Mouse (Mus musculus): ENCODE measurements around the gene Srgap3. TPM values are rescaled to one million over a fixed set of nuclear protein-coding genes. Genes with fewer than 3 reads are reported as not detected.

The Srgap3 gene
- total RNA-seq, 2 experiments from 2014 or later: 17.1 to 26.3 TPM

DNA sequence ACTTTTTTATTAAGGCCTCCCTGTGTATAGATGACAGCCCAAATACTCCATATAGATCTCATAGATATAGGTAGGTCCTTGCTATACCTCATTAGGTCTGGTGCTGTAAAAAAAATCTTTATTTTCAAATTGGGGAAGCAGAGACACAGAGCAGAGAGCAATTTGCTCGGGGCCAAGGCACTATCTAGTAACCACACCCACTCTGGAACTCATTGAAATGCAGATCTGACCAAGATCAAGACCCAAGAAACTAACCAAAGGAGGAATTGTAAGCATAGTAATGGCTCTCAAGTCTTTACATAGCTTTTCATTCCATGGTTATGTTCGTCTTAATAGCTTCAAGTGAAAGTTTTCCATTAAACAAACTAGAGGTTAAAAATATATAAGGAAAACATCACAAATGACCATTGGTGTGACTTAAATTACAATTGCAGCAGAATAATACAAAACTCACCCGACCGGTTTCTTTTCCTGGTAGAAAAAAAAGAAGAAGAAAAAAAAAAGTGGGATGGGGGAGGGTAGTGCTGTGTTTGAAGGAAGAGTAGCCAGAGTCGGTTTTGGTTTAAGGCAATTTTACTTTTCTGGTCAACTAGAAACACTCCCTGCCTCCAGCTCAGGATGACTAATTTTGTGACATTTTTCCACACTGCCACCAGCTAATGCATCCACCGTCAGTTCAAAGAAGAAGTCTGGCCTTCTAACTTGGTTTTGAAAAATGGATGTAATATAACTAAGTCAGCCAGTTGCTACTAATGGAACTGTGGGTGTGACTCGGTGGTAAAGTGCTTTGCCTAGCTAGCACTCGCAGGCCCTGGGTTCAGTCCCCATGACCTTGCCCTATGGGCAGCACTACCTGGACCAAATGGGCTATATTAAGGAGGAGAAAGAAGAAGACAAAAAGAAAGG is 3.4 kb upstream of the Srgap3 start:
- peak; percentile 17 to 19 for DNase-seq

- DNase-seq: no peak
These were observed 2.2 kb upstream of the Srgap3 start for GRCm38 (mm10) chr6:112949220-112949619.

DNA sequence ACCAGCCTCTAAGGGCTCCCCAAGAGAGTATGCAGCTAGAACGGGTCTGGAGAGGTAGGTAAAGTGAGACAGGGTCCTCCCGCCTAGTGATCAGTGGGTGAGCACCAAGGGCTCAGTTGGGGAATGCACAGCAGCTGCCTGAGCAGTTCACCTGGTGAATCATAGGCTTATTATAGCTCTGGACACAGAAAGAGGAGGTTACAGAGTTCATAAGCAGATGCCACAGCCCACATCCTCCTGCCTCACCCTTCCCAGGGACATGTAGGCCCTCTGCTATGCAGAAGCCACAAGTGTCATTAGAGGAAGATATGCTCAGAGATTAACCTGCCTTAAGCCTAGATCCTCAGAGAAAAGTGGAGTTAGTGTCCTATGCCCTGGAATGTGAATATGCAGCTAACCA is 1.4 kb upstream of the Srgap3 start:
- no peak for DNase-seq

DNA sequence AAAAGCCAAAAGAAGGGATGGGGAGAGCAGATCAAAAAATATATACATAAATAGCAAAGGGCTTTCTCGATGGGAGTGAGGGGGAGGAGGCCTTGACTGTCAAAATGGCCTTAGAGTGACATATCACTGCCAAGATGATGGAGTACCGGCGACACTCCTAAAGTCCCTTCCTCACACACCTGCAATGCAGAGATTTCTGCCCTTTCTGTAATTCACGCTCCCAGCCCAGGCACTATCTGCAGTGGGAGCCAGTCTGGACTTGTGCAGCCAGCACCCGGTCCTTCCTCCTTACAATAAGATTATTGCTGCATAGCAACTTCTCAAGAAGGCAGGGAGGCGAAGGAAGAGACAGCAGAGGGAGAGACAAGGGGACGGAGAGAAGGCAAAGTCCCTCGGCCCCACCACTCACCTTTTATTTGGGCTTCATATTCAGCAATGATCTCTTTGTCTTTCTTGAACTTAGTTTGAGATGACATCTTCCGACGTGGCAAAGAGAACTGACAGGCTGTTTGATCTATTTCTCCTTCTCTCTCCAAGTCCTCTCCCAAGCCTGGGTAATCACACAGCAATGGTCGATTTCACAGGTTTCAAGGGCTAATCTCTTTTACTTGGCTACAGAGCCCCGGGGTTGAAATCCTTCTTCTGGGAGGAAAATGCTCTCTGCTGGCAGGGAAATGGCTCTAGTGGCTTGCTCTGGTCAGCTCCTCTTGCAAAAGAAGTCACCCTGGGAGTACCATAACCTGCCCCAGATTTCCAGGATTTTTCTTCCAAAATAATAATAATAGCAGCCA is 850 bp downstream of the Srgap3 start:
- peak; percentile 25 to 55 for DNase-seq

GRCm38 (mm10) chr6:112945181-112945751 is 1.8 kb downstream of the Srgap3 start:
- DNase-seq: no peak

GRCm38 (mm10) chr6:112943596-112944245 is 3.3 kb downstream of the Srgap3 start:
- peak; percentile 51 for DNase-seq

DNA sequence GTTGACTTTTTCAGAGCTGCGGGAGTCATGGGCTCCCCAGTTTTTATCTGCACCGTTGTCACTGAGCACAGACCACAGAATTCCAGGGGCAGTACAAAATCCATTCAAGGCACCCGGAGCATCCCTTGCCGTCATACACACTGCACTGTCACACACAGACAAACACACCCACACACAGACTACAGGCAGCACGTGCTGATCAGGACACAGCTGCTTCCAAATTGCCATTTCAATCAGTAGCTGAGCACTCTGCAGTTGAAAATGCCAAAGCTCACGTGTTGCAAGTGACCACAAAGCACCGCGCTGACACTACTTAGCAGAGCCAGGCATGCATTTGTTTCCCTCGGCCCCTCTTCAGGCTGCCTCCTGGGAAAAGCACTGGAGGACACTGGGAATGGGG is 7.8 kb downstream of the Srgap3 start:
- no peak for DNase-seq

GRCm38 (mm10) chr6:112937791-112938190 is 9.3 kb downstream of the Srgap3 start:
- DNase-seq: no peak

- DNase-seq: no peak
These were observed 12.6 kb downstream of the Srgap3 start for GRCm38 (mm10) chr6:112934501-112934900.

DNA sequence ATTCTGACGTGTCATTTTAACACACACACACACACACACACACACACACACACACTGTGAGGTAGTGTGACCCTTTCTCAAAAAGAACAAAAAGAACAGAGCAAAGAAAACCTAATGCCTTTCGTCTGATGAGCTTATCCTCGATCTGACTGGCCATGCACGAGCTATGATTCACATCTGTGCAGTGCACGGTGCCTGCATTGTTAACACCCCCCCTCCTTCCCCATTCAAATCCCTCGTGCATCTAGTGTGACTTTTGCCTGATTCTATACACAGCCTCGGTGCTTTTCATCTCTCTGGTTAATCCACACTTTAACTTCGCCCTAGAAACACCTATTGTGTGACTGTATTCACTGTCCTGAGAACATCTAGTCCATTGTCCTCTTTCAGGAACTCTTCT is 14.5 kb downstream of the Srgap3 start:
- no peak for DNase-seq

DNA sequence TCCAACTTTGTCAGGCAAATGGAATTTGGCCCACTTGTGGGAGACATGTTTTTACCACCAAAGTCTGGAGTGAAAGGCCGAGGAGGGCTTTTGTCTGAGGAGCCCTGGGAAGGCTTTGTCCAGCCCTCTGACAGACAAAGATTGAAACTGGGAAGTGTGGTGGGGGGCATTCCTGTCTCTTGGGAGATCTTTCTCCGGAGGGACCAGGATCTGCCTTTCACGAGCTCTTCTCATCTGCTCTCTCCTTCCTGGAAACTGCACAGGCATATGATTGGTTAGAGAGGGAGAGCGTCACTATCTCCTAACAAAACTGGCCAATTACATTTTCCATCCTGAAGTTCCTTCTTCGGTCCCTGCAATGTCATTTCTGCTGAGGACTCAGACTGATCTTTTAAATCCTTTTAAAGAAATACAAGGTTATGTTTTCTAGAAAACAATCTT is 17.0 kb downstream of the Srgap3 start:
- no peak for DNase-seq

DNA sequence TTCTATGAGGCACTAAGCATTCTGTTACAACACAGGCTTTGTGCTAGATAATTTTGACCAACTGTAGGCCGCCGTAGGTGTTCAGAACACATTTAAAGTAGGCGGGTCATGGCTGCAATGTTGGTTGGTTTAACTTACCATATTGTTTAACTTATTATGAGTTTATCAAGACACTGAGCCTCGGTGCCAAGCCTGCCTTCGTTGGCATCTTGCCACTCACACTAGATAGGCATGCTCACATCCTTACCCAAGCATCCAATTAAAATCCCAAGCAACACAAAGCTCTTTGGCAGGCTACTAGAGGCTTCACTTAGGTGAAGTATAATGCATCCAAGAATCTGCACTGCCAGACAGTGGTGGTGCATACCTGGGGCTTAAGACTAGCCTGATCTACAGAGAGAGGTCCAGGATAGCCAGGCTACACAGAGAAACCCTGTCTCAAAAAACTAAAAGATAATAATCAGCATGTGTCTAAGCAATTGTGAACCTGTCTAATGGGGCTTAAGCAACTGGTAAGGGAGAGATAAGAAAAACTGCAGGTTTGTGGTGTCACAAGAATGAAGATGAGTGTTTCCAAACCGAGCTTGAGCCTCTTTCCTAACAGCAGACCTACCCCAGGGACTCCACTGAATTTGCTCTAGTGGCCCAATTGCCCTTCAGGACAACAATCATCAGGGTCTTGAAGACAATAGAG is 17.6 kb downstream of the Srgap3 start:
- no peak for DNase-seq

GRCm38 (mm10) chr6:112928841-112929240 is 18.2 kb downstream of the Srgap3 start:
- peak; percentile 59 to 66 for DNase-seq

- DNase-seq: no peak
These were observed 19.7 kb downstream of the Srgap3 start for GRCm38 (mm10) chr6:112927341-112927740.

GRCm38 (mm10) chr6:112926011-112926410 is 21.1 kb downstream of the Srgap3 start:
- no peak for DNase-seq

DNA sequence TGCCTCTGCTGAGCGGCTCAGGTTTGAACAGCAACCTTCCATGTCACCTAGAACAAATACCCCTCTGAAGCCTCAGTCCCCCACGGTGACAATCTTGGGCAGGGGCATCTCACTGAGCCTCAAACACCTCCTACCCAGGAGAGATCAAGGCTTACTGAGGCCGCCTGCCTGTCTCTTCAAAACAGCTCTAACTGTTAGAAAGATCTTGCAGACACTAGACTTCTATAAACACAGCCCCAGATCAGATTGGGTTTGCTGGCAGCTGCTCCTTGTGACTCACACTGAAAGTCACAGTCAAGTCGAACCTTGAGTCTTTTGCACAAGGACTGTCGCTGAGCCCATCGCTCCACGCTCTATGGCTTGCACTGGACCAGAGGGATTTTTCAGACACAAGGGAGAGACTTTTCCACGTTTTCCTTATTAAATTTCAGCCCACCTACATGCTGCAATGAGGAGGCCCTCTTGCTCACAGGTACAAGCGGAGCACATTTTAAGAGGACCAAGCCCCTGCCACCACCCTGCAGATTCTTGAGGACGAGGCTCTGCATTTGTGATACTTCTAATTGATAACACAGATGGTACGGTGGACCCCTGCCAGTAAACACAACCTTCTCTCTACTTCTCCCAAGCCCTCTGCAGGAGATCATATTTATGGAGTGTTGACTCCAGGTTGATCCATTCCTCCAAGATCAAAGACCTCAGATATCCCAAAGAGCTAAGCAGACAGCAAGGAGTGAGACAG is 21.7 kb downstream of the Srgap3 start:
- DNase-seq: peak; percentile 75 to 82

- peak; percentile 32 to 39 for DNase-seq
These were observed 22.4 kb downstream of the Srgap3 start for GRCm38 (mm10) chr6:112924606-112925141.

GRCm38 (mm10) chr6:112920619-112921195 is 26.4 kb downstream of the Srgap3 start:
- no peak for DNase-seq

GRCm38 (mm10) chr6:112917717-112918116 is 29.3 kb downstream of the Srgap3 start:
- peak; percentile 31 to 38 for DNase-seq

DNA sequence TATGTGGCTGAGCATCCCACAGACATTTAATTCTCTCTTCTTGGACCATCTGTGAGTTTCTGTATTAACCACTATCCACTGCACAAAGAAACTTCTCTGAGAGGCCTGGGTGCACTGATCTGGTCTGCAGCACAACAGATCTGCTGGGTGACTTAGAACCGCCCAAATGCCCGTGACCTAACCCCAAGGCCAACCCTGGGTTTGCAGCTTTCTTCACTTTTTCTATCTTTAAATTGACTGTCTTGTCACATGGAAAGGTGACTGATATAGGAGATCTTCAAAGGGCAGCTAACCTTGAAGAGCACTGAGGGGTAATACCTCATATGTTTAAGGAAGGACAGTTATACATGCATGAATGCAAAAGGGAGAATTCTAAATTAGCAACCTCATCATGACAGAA is 30.8 kb downstream of the Srgap3 start:
- DNase-seq: no peak
